Mouse (Mus musculus) c-Kit-positive CD71-negative TER-119-negative erythroid progenitor cells, embryonic 14.5 days (primary cell): ENCODE data around the gene Btbd7.

ENCODE experiments used
- DNase-seq: peaks from one replicate; pipeline ENCODE4 v3.0.0-alpha.2; 2013; ENCODE audit warnings: low read depth

The Btbd7 gene

GRCm38 (mm10) chr12:102730798-102731619, 147.3 kb downstream of the Btbd7 start:
- no peak for DNase-seq
